Mouse (Mus musculus): ENCODE measurements around the gene Pclo. TPM values are rescaled to one million over a fixed set of nuclear protein-coding genes. Genes with fewer than 3 reads are reported as not detected.

The Pclo gene
- polyA plus RNA-seq, 1 experiment from 2014 or later = 0.94 TPM

DNA sequence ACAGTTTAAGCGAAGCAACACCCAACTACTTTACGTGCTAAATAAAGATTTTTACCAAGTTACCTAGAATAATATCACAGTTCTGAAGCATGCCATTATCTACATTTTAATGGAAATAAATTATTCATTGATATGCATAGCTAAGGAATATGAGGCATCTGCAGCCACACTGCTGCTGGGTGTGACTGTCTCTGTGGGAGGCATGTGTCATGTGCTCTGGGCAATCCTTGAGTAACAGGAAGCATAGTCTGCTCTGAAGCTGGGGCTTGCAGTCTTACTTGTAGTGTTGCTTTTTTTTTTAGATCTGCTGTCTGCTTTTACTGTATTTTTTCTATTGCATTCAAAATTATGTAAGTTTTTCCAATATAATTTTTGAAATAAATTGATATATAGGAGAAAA is 17.2 kb downstream of the Pclo start:
- Histone ChIP-seq H3K9ac (replicated peaks; ENCODE audit: low read length) (no peak overlapping the region), H3K4me2 (ENCODE audit: low read depth, low read length) (no peak overlapping the region), H3K4me3 (ENCODE audit: low read depth, low read length) (no peak overlapping the region), H3K4me1 (ENCODE audit: control insufficient read depth, insufficient read depth, low read length) (no peaks in the 10 kb centered on the region), H3K27me3 (ENCODE audit: control insufficient read depth, insufficient read depth, low read length) (no peaks in the 10 kb centered on the region), H3K27ac (replicated peaks; ENCODE audit: low read depth, low read length) (no peak overlapping the region), H3K9me3 (replicated peaks; ENCODE audit: control insufficient read depth, low read length) (no peaks in the 10 kb centered on the region), H3K36me3 (replicated peaks; ENCODE audit: control insufficient read depth, insufficient read depth, low read depth, low read length) (no peaks in the 10 kb centered on the region)
- no peak for DNase-seq (ENCODE audit: low spot score)
- ATAC-seq (replicated peaks; ENCODE audit: insufficient number of reproducible peaks, low FRiP score, low TSS enrichment, low read depth) = no peak
- 93% methylated on average over 2 of the region's 2 CpGs for WGBS

DNA sequence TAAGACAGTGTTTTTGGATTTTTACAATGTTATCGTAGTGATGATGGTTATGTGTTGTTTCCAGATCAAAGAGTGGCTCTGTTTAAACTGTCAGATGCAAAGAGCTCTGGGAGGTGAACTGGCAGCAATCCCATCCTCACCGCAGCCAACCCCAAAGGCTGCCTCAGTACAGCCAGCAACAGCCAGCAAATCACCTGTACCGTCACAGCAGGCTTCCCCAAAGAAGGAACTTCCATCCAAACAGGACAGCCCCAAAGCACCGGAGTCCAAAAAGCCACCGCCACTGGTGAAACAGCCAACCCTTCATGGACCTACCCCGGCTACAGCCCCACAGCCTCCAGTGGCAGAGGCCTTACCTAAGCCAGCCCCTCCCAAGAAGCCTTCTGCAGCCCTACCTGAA is 24.6 kb downstream of the Pclo start:
- ATAC-seq (replicated peaks; ENCODE audit: insufficient number of reproducible peaks, low FRiP score, low TSS enrichment, low read depth) (no peak), DNase-seq (ENCODE audit: low spot score) (no peak)
- 84% methylated on average over 6 of the region's 6 CpGs for WGBS
- no peak overlapping the region for H3K4me2 ChIP-seq (ENCODE audit: low read depth, low read length)
- H3K27ac ChIP-seq (replicated peaks; ENCODE audit: low read depth, low read length) = no peak overlapping the region
- no peak overlapping the region for H3K9ac ChIP-seq (replicated peaks; ENCODE audit: low read length)
- H3K36me3 ChIP-seq (replicated peaks; ENCODE audit: control insufficient read depth, insufficient read depth, low read depth, low read length) = no peaks in the 10 kb centered on the region
- no peak overlapping the region for H3K4me3 ChIP-seq (ENCODE audit: low read depth, low read length)
- H3K4me1 ChIP-seq (ENCODE audit: control insufficient read depth, insufficient read depth, low read length) = no peaks in the 10 kb centered on the region
- H3K27me3 ChIP-seq (ENCODE audit: control insufficient read depth, insufficient read depth, low read length) = no peaks in the 10 kb centered on the region
- H3K9me3 ChIP-seq (replicated peaks; ENCODE audit: control insufficient read depth, low read length) = no peaks in the 10 kb centered on the region

GRCm38 (mm10) chr5:14539961-14540627 is 25.4 kb downstream of the Pclo start:
- Histone ChIP-seq H3K36me3 (replicated peaks; ENCODE audit: control insufficient read depth, insufficient read depth, low read depth, low read length) (no peaks in the 10 kb centered on the region), H3K9ac (replicated peaks; ENCODE audit: low read length) (no peak overlapping the region), H3K9me3 (replicated peaks; ENCODE audit: control insufficient read depth, low read length) (no peaks in the 10 kb centered on the region), H3K4me2 (ENCODE audit: low read depth, low read length) (no peak overlapping the region), H3K4me3 (ENCODE audit: low read depth, low read length) (no peak overlapping the region), H3K4me1 (ENCODE audit: control insufficient read depth, insufficient read depth, low read length) (no peaks in the 10 kb centered on the region), H3K27ac (replicated peaks; ENCODE audit: low read depth, low read length) (no peak overlapping the region), H3K27me3 (ENCODE audit: control insufficient read depth, insufficient read depth, low read length) (no peaks in the 10 kb centered on the region)
- no peak; the same call in 1 of the 2 replicates for ATAC-seq (replicated peaks; ENCODE audit: insufficient number of reproducible peaks, low FRiP score, low TSS enrichment, low read depth)
- no peak for DNase-seq (ENCODE audit: low spot score)
- 73% methylated on average over 13 of the region's 13 CpGs for WGBS

DNA sequence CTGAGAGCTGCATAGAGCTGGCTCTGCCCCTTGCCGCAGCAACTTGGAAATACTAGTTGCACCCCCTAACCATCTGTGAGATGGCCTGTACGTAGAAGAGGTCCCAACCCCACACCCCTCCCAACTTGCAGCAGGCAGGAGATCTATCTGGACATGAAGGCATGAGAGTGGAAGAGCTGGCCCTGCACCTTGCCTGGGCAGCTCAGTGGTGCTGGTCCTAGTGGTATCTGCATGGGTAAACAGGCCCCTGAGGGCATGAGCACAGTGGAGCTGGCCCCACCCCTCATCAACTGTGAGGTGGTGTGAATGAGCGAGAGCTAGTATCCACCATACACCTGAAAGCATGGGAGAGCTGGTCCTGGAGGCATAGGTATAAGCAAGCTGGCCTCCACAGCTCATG is 60.9 kb downstream of the Pclo start:
- Histone ChIP-seq H3K27me3 (ENCODE audit: control insufficient read depth, insufficient read depth, low read length) (no peaks in the 10 kb centered on the region), H3K4me3 (ENCODE audit: low read depth, low read length) (no peak overlapping the region), H3K4me1 (ENCODE audit: control insufficient read depth, insufficient read depth, low read length) (no peaks in the 10 kb centered on the region), H3K9me3 (replicated peaks; ENCODE audit: control insufficient read depth, low read length) (no peaks in the 10 kb centered on the region), H3K27ac (replicated peaks; ENCODE audit: low read depth, low read length) (no peak overlapping the region), H3K36me3 (replicated peaks; ENCODE audit: control insufficient read depth, insufficient read depth, low read depth, low read length) (no peaks in the 10 kb centered on the region), H3K4me2 (ENCODE audit: low read depth, low read length) (no peak overlapping the region), H3K9ac (replicated peaks; ENCODE audit: low read length) (no peak overlapping the region)
- DNase-seq (ENCODE audit: low spot score) = no peak
- WGBS = 82% methylated on average over 3 of the region's 3 CpGs
- 0 out of 2 replicates have a peak, but pooled peaks have one; percentile 23 for ATAC-seq (replicated peaks; ENCODE audit: insufficient number of reproducible peaks, low FRiP score, low TSS enrichment, low read depth)

DNA sequence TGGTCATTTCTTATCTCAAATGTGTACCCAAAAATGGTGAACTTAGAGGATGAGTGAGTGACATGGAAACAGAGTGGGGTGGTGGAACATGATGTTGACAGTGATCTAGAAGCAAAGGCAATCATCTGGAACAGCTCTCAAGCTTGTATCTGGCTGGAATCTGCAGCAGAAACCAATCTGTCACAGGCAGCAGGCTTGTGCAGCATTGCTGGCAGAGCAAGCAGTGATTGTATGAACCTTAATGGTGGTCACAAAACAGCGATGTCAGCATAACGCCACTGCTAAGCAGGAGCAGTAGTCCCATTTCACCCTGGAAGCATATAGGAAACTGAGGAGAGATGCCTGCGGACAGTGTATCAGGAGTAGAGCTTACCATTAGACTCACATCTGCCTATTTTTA is 76.8 kb downstream of the Pclo start:
- Histone ChIP-seq H3K9me3 (replicated peaks; ENCODE audit: control insufficient read depth, low read length) (no peaks in the 10 kb centered on the region), H3K36me3 (replicated peaks; ENCODE audit: control insufficient read depth, insufficient read depth, low read depth, low read length) (no peaks in the 10 kb centered on the region), H3K27ac (replicated peaks; ENCODE audit: low read depth, low read length) (no peak overlapping the region), H3K4me1 (ENCODE audit: control insufficient read depth, insufficient read depth, low read length) (no peaks in the 10 kb centered on the region), H3K4me3 (ENCODE audit: low read depth, low read length) (no peak overlapping the region), H3K9ac (replicated peaks; ENCODE audit: low read length) (no peak overlapping the region), H3K4me2 (ENCODE audit: low read depth, low read length) (no peak overlapping the region), H3K27me3 (ENCODE audit: control insufficient read depth, insufficient read depth, low read length) (no peaks in the 10 kb centered on the region)
- ATAC-seq (replicated peaks; ENCODE audit: insufficient number of reproducible peaks, low FRiP score, low TSS enrichment, low read depth) (no peak), DNase-seq (ENCODE audit: low spot score) (no peak)
- 83% methylated on average over 3 of the region's 3 CpGs for WGBS

DNA sequence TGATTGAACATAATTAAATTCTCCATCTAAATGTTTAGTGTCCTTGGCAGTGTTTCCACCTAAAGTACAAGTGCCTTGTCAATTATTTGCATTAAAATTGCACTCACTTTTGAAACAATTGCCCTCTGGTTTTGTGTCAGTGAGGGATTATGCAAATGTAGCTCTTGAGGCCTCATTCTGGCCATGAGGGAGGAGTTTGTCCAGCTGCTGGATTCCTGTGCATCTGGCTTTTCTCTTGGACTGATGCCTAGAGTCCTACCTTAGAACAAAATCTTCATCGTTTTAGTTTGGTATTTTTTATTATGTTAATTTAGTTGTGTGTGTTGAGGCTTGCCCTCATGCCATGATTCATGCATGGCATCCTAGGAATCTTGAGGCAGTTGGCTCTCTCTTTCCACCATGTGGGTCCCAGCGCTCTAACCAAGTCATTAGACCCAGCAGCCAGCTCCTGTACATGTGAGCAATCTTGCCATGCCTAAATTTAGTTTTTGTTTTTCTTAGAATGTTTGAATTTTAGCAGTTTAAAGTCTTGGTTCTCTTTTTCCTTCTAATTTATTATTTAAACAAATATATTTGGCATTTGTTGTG is 80.8 kb downstream of the Pclo start:
- no peak overlapping the region for H3K9ac ChIP-seq (replicated peaks; ENCODE audit: low read length)
- no peak overlapping the region for H3K4me2 ChIP-seq (ENCODE audit: low read depth, low read length)
- H3K4me1 ChIP-seq (ENCODE audit: control insufficient read depth, insufficient read depth, low read length) = no peaks in the 10 kb centered on the region
- no peaks in the 10 kb centered on the region for H3K36me3 ChIP-seq (replicated peaks; ENCODE audit: control insufficient read depth, insufficient read depth, low read depth, low read length)
- ATAC-seq (replicated peaks; ENCODE audit: insufficient number of reproducible peaks, low FRiP score, low TSS enrichment, low read depth) (no peak), DNase-seq (ENCODE audit: low spot score) (no peak)
- no peak overlapping the region for H3K4me3 ChIP-seq (ENCODE audit: low read depth, low read length)
- H3K27ac ChIP-seq (replicated peaks; ENCODE audit: low read depth, low read length) = no peak overlapping the region
- H3K9me3 ChIP-seq (replicated peaks; ENCODE audit: control insufficient read depth, low read length) = no peaks in the 10 kb centered on the region
- 74% methylated on average over 2 of the region's 2 CpGs for WGBS
- no peaks in the 10 kb centered on the region for H3K27me3 ChIP-seq (ENCODE audit: control insufficient read depth, insufficient read depth, low read length)

DNA sequence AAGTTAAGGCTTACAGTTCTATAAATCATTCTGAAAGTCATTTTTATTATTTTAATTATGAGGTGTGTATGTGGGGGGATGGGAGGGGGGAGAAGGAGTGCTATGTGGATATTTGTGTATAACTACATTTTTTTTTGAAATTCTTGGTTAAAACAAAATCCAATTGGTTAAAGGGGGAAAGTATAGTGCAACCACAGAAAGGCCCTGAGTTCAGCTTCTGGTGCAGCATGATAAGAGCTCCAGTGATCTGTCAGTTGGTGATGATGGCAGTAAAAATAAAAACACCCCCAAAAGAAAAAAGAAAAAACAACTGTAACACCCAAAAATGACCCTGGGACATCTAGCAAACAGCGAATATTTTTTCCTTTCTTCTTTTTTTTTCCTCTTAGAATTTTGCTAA is 93.6 kb downstream of the Pclo start:
- Histone ChIP-seq H3K4me1 (ENCODE audit: control insufficient read depth, insufficient read depth, low read length) (no peaks in the 10 kb centered on the region), H3K36me3 (replicated peaks; ENCODE audit: control insufficient read depth, insufficient read depth, low read depth, low read length) (no peaks in the 10 kb centered on the region), H3K9ac (replicated peaks; ENCODE audit: low read length) (no peak overlapping the region), H3K27ac (replicated peaks; ENCODE audit: low read depth, low read length) (no peak overlapping the region), H3K27me3 (ENCODE audit: control insufficient read depth, insufficient read depth, low read length) (no peaks in the 10 kb centered on the region), H3K4me2 (ENCODE audit: low read depth, low read length) (no peak overlapping the region), H3K9me3 (replicated peaks; ENCODE audit: control insufficient read depth, low read length) (no peaks in the 10 kb centered on the region), H3K4me3 (ENCODE audit: low read depth, low read length) (no peak overlapping the region)
- ATAC-seq (replicated peaks; ENCODE audit: insufficient number of reproducible peaks, low FRiP score, low TSS enrichment, low read depth) (no peak), DNase-seq (ENCODE audit: low spot score) (no peak)
- WGBS = 81% methylated on average over 1 of the region's 1 CpGs

DNA sequence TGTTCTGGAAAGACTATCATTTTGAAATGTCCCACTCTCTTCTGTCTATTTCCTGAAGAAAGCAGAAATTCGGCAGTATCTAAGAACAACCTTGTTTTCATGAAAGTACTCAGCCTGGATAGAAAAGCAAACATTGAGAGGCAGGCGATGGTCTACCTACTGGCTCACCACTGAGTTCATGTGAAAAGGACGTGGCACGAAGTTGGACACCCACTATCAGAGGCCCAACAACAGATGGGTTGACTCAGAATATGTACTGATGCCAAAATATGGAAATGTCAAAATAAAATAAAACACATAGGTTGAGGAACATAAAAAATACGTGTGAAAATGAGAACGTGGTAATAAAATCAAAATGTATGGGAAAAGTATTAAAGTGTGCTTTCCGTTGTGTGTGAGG is 106.4 kb downstream of the Pclo start:
- ATAC-seq (replicated peaks; ENCODE audit: insufficient number of reproducible peaks, low FRiP score, low TSS enrichment, low read depth) (no peak), DNase-seq (ENCODE audit: low spot score) (no peak)
- H3K4me3 ChIP-seq (ENCODE audit: low read depth, low read length) = no peak overlapping the region
- WGBS = 85% methylated on average over 7 of the region's 7 CpGs
- no peak overlapping the region for H3K27ac ChIP-seq (replicated peaks; ENCODE audit: low read depth, low read length)
- no peak overlapping the region for H3K9ac ChIP-seq (replicated peaks; ENCODE audit: low read length)
- no peak overlapping the region for H3K4me2 ChIP-seq (ENCODE audit: low read depth, low read length)
- no peaks in the 10 kb centered on the region for H3K4me1 ChIP-seq (ENCODE audit: control insufficient read depth, insufficient read depth, low read length)
- H3K27me3 ChIP-seq (ENCODE audit: control insufficient read depth, insufficient read depth, low read length) = no peaks in the 10 kb centered on the region
- H3K9me3 ChIP-seq (replicated peaks; ENCODE audit: control insufficient read depth, low read length) = no peaks in the 10 kb centered on the region
- H3K36me3 ChIP-seq (replicated peaks; ENCODE audit: control insufficient read depth, insufficient read depth, low read depth, low read length) = no peaks in the 10 kb centered on the region

Measured in embryonic facial prominence, embryonic 11.5 days (tissue).